Mouse (Mus musculus): ENCODE data around the gene BC029722. TPM values are rescaled to one million over a fixed set of nuclear protein-coding genes. Genes with fewer than 3 reads are reported as not detected.
A peak's percentile ranks its signal among the peaks of the same experiment; 100 is the strongest.

Gene BC029722
- total and polyA plus RNA-seq, 3 experiments: 12.4 to 33.8 (median 22.7) TPM

GRCm38 (mm10) chr2:155804053-155804452 lies 15.2 kb downstream of the BC029722 start:
- H3K4me2 ChIP-seq (ENCODE audit: insufficient read depth, low read depth, poor library complexity, severe bottlenecking): no peak overlapping the region
- no peak overlapping the region for H3K27ac ChIP-seq (ENCODE audit: insufficient read depth, low read depth)
- no peaks in the 10 kb centered on the region for H3K4me1 ChIP-seq (ENCODE audit: control insufficient read depth in 1 of 2, insufficient read depth in 2 of 2)
- no peak overlapping the region for H3K4me3 ChIP-seq (replicated peaks in 1 of 3; ENCODE audit: low read depth in 2 of 3, low read length in 2 of 3, poor library complexity in 1 of 3)
- H3K36me3 ChIP-seq (replicated peaks in 1 of 2; ENCODE audit: control insufficient read depth in 1 of 2, insufficient read depth in 1 of 2, low read length in 1 of 2): no peaks in the 10 kb centered on the region
- no peaks in the 10 kb centered on the region for H3K9me3 ChIP-seq (replicated peaks; ENCODE audit: low read length)
- TF ChIP-seq MAZ (IDR thresholded peaks at IDR 0.05; ENCODE audit: low read depth, low read length): no peak
- no peak for TF ChIP-seq MAX (IDR thresholded peaks at IDR 0.05; ENCODE audit: low read length)
- TF ChIP-seq POLR2AphosphoS2 (IDR thresholded peaks at IDR 0.05; ENCODE audit: low read depth, low read length): no peak
- no peak for TF ChIP-seq ZMIZ1 (IDR thresholded peaks at IDR 0.05; ENCODE audit: low read depth, low read length)
- no peak for TF ChIP-seq CHD1 (IDR thresholded peaks at IDR 0.05; ENCODE audit: low read depth, low read length)
- TF ChIP-seq CTCF (conservative IDR thresholded peaks at IDR 0.05 in 1 of 2, IDR thresholded peaks at IDR 0.05 in 1 of 2; ENCODE audit: low read depth in 2 of 2, low read length in 2 of 2): no peak
- no peak for TF ChIP-seq EP300 (IDR thresholded peaks at IDR 0.05; ENCODE audit: low read length)
- TF ChIP-seq JUN (IDR thresholded peaks at IDR 0.05; ENCODE audit: insufficient read depth, low read depth, low read length): no peak
- no peak for TF ChIP-seq MAFK (IDR thresholded peaks at IDR 0.05; ENCODE audit: insufficient replicate concordance, low read length)
- no peak for TF ChIP-seq GABPA (IDR thresholded peaks at IDR 0.05; ENCODE audit: insufficient replicate concordance, low read depth, low read length)
- no peak for TF ChIP-seq MXI1 (IDR thresholded peaks at IDR 0.05; ENCODE audit: low read depth, low read length)
- no peak for TF ChIP-seq CHD2 (IDR thresholded peaks at IDR 0.05; ENCODE audit: low read length)
- H3K27me3 ChIP-seq (replicated peaks): peaks cover 65% of the 10 kb centered on the region
- dilution Hi-C loops (cut with MboI; ENCODE audit: extremely low pct_ligation_motif_present, extremely low pct_unique_long_range_greater_than_20kb, low sequenced_read_pairs) (no loop called here), in situ Hi-C loops (cut with MboI; ENCODE audit: low pct_ligation_motif_present, low pct_unique_long_range_greater_than_20kb, low sequenced_read_pairs) (no loop called here)
- DNase-seq (ENCODE audit: extremely low read depth): no peak
- no peaks in the 10 kb centered on the region for H3K79me2 ChIP-seq (replicated peaks; ENCODE audit: control insufficient read depth, extremely low read depth, insufficient read depth, poor library complexity, severe bottlenecking)
- no peak overlapping the region for H3K9ac ChIP-seq (ENCODE audit: insufficient read depth, low read depth)

GRCm38 (mm10) chr2:155802761-155803160 lies 16.5 kb downstream of the BC029722 start:
- no peaks in the 10 kb centered on the region for H3K36me3 ChIP-seq (replicated peaks in 1 of 2; ENCODE audit: control insufficient read depth in 1 of 2, insufficient read depth in 1 of 2, low read length in 1 of 2)
- in situ Hi-C loops (cut with MboI; ENCODE audit: low pct_ligation_motif_present, low pct_unique_long_range_greater_than_20kb, low sequenced_read_pairs) (no loop called here), dilution Hi-C loops (cut with MboI; ENCODE audit: extremely low pct_ligation_motif_present, extremely low pct_unique_long_range_greater_than_20kb, low sequenced_read_pairs) (no loop called here)
- H3K79me2 ChIP-seq (replicated peaks; ENCODE audit: control insufficient read depth, extremely low read depth, insufficient read depth, poor library complexity, severe bottlenecking): no peaks in the 10 kb centered on the region
- peak; percentile 17 to 58; a peak in 2 of 4 replicates for TF ChIP-seq CTCF (conservative IDR thresholded peaks at IDR 0.05 in 1 of 2, IDR thresholded peaks at IDR 0.05 in 1 of 2; ENCODE audit: low read depth in 2 of 2, low read length in 2 of 2)
- TF ChIP-seq SMC3 (IDR thresholded peaks at IDR 0.05; ENCODE audit: low read depth, low read length): peak; percentile 30
- TF ChIP-seq USF1 (IDR thresholded peaks at IDR 0.05; ENCODE audit: low read depth, low read length): no peak
- TF ChIP-seq RAD21 (IDR thresholded peaks at IDR 0.05; ENCODE audit: low read depth, low read length): peak; percentile 16
- H3K4me2 ChIP-seq (ENCODE audit: insufficient read depth, low read depth, poor library complexity, severe bottlenecking): no peak overlapping the region
- peak; percentile 38 for DNase-seq (ENCODE audit: extremely low read depth)
- no peak overlapping the region for H3K9ac ChIP-seq (ENCODE audit: insufficient read depth, low read depth)
- no peaks in the 10 kb centered on the region for H3K4me1 ChIP-seq (ENCODE audit: control insufficient read depth in 1 of 2, insufficient read depth in 2 of 2)
- no peak overlapping the region for H3K27ac ChIP-seq (ENCODE audit: insufficient read depth, low read depth)
- no peak overlapping the region for H3K4me3 ChIP-seq (replicated peaks in 1 of 3; ENCODE audit: low read depth in 2 of 3, low read length in 2 of 3, poor library complexity in 1 of 3)
- no peaks in the 10 kb centered on the region for H3K9me3 ChIP-seq (replicated peaks; ENCODE audit: low read length)
- H3K27me3 ChIP-seq (replicated peaks): peaks cover 72% of the 10 kb centered on the region

All from CH12.LX (cell line).